Mouse (Mus musculus): ENCODE data around the gene Pde2a. TPM values are rescaled to one million over a fixed set of nuclear protein-coding genes. Genes with fewer than 3 reads are reported as not detected.

The Pde2a gene
- total RNA-seq, 2 experiments from 2014 or later, result 163 to 207 TPM

DNA sequence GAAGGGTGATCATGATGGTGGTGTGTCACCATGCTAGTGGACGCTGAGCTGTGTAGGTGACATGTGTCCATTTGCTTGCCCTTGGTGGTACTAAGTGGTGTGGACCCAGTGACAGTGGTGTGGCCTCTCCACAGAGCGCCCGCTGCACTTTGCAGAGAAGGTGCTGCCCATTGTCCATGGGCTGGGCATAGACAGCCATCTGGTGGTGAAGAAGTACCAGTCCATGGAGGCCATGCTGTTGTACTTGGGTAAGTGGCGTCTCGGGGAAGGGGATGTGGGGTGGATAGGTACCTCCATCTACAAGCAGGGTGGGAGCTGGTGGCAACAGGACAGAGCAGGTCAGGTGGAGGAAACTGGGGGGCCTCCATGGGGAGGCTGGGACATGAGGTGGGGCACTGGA is 17.7 kb upstream of the Pde2a start:
- DNase-seq, result no peak

DNA sequence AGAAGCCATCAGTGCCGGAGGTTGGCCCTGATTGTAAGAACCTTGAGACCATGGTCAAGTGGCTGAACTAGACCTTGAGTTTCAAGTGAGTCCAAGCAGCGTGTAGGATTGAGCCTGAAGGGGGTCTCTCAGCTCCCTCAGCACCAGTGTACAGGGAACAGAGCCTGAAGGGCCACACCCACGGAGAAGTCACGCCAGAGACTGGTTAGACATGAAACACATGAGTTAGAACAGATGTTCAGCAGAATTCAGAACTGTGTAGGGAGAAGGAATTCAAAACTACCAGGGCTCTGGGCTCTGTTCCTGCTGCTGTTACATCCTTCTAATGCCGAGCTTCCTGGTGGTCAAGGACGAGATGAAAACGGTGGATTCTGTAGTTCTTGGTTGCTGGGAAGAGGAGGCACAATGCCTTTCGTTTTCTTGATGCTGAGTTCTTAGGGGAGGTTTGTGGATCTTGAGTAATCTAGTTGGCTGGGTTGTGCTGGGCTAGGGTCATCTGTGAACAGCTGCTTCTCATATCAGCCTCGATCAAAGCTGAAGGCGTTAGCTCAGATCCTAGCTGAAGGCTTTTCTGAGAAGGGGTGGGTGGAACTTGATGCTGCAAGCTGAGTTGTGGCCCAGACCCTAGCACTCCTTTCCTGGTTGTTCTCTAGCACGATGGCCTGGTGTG is 11.1 kb upstream of the Pde2a start, which contains the start of gene Gm45837:
Gene Gm45837 (plus strand): TSS at position 620 of the 670 bp plus-strand sequence.
- DNase-seq, result no peak

DNA sequence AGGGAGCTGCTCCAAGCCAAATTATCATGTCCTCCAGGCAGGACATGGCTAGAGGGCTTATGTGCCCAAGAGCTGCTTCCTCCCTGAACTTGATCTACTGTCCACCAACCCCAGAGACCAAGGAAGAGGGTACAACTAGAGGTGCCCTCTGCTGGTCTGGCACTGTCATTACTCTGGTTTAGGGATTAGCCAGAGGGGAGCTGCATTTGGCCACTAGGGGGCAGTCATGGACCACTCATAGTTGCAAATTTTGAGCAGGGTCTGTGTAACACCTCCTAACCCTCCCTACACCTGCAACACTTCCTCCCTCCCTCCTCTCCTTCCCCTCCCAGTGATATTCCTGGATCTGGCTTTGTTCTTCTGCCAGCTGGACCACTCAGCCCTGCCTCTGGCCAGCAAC is 8.7 kb upstream of the Pde2a start:
- peak; percentile 84 to 88 for DNase-seq

DNA sequence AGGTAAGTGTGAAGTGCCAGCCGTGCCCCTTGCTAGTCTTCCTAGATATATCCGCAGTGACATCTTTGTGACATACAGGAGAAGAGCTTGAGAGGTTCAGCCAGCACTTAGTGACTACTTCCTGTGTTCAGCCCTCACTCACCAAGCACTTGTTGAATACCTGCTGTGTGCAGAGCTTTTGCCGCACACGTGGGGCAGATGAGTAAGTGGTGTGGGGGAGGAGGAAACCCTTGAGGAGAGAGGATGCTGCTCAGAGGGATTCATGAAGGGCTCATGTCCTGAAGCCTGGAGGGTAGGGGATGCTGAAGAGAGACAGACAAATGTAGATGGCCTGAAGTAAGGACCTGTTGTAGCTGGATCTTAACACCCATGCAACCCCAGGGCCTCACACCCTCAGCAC is 7.3 kb upstream of the Pde2a start:
- DNase-seq, result no peak

DNA sequence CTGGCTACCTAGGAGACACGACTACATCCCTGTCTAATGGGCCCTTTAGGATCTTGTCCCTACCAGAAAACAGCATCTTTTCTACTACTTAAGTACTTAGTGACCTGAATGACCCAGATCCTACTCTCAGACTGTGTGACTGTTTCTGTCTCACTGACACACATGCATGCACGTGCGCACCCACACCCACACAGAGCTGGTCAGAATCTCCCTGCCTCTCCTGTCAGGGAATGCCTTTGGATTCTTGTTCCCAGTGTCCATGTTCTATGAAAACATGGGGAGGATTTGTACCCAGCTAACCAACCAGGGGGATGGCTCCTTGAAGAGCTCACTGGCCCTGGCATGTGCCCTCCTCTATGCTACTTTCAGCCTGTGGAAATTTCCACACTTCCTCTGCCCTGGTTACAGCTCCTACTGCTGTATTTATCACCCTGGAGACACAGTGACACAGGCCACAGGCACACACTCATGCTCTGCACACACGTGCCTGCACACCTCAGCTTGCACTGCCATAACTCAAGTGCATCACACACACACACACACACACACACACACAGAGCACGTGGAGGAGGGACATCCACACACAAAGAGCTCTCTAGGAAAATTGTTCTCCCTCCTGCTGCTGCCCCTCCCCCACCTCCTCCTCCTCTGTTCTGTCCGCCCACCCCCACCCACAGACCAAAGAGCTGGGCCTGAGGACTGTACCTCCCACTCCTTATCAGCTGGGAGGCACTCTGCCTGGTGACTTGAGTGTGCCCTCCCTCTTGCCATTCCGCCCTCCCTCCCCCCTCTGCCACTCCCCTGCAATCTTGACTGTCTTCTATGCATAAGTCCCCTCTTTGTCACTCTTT is 6.6 kb upstream of the Pde2a start:
- DNase-seq, result no peak

DNA sequence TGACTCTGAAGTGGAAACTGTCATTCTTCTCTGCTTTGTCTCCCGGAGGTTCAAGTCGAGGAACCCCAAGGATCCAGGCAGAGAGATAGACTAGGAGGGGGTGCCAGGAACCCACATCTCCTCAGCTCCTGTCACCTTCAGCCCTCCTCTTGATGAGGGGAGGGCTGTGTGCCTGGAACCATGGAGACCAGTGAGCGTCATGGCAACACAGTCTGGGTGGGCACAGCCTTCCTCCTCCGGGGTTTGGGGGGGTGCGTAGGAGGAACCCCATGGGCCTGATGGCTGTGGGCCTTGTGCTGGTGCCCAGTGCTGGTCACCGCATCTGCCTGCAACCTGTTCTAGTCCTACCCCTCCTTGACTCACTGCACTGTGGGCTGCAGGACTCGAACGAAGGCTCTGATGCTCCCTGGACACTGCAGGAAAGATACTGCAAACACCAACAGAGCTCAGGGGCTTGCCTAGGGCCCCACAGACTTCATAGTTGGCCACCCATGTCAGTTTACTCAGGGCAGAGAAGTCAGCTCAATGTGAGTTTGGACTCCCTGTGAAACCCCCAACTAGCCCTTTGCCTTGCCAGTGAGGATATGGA is 5.9 kb upstream of the Pde2a start:
- DNase-seq, result no peak

DNA sequence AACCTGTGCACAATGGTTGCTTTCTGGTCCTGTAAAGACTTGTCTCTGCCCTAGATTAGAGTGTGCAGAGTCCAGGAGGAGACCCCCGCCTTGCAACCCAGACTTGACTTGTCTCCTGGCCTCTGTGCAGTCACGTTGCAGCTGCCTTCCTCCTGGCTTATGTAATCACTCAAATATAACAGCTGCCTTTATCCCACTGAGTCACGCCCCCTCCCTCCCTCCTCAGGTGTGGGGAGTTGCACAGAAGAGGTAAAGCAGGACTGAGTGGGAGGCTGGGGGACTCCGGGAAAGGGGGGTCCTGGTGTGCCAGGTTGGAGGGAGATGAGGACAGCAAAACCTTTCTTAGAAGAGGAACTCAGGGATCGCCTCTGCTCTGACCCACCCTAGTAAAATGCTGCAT is 5.1 kb upstream of the Pde2a start:
- no peak for DNase-seq

DNA sequence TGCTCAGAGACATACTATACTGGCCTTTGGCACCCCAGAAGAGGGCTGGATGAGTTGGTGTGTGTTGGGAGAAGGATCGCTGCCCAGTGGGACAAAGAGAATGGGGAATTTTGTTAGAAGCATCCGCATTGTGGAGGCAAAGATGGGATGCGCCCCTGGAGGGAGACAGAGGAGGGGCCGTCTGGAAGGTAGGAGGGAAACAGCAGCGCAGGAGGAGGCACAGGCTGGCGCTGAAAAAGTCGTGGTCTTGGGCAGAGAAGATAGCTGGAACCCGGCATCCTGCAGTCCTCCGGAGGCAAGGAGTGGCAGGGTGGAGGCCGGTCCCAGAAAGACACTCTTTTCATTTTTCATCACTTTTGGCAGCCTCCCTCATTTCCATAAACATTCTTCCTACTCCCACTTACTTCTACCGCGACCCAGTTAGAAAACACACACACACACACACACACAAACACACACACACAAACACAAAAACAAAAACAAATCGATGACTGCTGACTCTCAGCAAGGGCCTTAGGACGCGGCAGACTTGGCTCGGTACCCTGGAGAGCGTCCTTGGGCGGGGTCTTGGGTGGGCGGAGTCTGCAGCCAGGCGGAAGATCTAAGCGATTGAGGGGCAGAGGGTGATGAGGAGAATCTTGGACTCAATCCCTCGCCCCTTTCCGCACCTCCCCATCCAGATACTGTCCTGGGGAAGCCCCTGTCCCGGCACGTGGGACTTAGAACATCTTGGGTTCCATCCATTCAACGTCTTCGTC is 2.3 kb upstream of the Pde2a start:
- peak in 1 of 2 experiments; percentile 44 for DNase-seq

DNA sequence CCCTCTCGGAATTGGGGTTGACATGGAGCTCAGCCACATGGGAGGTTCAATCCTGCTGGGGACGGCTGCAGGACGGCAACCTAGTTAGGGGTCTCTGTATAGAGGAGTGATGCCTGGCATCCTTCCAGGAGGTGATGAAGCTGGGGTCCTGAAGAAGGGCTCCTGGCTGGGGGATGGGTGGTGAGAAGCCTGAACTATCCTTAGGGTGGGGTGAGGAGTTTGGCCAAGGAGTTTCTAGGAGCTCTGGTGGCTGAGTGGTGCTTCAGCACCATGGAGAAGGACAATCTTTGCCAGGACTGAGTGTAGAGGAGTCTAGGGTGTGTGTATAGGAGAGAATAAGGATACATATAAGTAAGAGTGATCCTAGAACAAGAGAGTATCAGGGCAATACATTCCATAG is 578 bp downstream of the Pde2a start:
- no peak for DNase-seq

DNA sequence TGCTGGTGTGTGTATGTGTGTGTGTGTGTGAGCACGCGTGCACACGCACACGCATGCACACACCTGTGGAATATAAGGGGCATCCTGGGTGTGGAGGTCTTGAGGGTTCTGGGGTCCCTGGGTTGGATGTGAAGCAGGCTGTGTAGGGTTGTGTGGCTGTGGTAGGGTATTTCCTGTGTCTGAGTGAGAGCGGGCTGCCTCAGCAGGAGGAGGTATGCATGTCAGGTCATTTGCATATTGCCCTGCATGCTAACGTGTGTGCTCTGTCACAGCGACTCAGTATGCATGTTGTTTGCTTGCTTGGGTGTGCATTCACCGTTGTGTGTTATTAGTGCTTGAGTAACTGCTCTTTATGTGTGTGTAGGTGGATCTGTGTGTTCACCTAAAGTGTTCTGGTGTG is 1.2 kb downstream of the Pde2a start:
- DNase-seq, result no peak

DNA sequence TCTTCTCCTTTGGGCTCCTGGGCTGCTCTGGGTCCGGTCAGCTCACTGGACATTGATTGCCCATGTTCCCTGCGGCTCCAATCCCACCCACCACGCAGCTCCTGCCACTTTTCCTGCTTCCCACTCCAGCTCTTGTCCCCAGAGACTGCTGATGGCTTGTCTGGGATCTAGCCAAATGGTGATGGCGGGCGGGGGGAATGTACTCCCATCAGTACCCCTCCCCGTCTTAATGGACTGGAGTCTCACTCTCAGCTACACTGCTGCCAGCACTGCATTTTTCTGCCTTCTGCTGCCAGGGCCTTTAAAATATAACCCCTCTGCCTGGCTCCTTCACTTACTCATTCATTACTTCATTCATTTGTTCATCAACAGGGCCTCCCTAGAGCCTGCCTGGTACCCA is 2.5 kb downstream of the Pde2a start:
- DNase-seq, result no peak

DNA sequence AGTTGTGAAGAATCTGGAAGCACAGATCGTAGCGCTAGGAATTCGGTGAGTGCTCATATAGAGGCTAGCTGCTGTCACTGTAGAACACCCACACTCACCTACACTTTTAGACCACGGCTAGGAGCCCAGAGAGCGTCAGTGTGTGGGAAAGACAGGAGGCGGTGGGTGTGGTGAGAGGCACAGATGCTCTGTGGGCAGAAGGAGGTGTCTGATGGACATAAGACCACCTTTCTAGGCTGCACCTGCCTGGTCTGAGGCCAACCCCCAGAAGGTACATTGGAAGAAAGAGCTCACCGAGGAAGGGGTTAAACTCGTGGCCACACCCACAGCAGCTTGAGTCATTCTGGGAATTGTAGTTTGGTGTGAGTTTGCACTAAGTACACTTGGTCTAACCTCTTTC is 5.2 kb downstream of the Pde2a start:
- DNase-seq, result no peak

DNA sequence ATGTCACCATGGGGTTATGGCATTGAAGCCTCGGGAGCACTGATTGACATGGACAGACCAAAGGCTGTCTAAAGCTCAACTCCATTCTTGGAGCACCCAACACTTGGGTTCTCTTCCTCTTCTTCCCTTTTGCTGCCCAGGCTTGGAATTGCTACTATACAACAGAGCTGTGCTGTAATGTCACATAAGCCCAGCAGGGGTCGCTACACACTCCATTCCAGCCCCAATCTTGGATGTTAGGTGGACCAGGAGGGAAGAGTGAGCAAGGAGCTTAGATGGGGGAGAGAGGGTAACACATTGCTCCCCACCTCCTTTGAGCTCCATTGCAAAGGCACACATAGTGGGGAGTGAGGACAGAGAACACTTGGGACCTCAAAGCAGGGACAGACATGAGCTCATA is 6.2 kb downstream of the Pde2a start:
- peak; percentile 54 to 64 for DNase-seq

DNA sequence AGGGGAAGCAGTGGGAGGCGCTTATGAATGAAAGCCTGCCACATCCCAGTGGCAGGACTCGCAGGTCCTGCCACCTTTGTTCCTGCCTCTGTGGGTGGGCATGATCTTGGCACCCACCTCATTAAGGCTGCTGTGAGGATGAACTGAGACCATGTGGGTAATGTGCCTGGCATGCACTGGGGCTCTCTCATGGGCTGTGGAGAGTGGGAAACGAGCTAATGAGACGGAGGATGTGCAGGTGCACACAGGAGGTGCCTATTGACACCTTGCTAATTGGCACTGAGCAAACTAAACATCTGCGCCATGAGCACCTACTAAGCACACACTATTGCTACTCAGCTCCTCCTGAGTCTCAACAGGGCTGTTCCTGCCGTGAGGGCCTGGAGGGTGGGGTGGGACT is 13.5 kb downstream of the Pde2a start:
- DNase-seq, result no peak

DNA sequence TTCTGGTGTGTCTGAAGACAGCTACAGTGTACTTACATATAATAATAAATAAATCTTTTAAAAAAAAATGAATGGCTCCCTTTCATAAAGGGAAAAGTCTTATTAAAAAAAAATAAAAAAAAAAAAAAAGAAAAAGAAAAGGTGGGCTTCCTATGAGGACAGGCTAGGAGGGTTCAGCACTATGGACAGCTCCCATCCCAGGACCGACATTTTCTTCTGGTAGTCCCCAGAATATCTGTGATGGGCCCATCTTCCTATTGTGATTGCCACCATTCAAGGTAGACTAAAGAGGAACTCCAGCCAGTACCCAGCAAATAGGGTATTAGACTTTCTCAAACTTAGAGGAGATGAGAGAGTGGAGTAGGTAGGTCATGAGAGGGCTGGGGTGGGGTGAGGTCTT is 16.4 kb downstream of the Pde2a start:
- DNase-seq, result no peak

DNA sequence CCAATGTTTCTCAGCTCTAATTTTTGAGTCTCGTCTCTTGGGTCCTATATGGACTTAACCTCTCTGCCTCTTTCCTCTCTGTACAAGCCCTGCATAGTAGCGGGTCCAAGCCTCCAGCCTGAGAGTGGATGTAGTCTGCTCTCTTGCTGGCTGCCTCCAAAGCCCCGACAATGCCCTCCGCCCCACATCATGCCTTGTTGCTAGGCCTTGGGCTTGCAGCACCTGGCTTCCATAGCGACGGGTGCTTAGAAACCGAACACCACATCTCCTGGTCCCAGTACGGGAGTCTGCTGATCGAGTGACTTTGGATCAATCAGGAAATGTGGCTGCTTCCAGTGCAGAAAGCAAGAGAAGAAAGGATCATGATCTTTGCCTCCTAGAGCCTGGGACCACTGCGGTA is 21.6 kb downstream of the Pde2a start:
- DNase-seq, result no peak

DNA sequence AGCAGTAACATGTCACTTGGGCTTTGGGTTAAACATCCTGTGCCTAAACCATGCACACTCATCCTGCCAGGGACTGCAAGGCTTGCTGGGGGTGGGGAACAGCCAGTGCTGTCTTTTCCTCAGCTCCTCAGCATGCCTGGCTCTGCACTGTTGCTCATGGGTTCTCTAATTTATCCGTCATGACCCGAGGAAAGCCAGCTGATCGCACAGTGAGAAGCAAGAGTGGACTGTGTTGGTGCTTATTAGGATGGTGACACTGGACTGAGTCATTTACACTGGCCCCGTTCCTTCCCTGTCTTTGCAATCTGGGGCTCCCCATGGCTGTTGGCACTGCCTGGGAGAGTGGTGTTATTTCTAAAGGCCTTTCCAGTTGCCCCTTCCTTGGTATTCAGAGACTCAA is 22.7 kb downstream of the Pde2a start:
- no peak for DNase-seq

DNA sequence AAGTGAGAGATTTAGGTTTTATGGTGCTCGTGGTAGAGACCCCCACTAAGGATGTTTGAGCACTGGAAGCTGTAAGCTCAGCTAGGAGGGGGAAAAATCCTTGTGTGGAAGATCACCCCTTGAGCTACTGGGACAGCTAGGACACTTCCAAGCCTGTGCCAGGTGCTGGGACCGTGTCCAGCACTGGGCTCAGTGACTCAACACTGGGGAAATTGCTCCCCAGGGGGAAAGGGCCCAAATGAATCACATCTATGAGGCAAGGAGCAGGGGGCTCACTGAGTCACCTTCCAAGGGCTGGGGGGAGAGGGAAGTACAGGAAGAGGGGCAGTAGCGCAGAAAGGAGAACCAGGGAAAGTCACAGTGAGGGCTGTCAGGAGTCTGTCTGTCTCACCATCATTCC is 28.4 kb downstream of the Pde2a start:
- peak; percentile 67 to 73 for DNase-seq

DNA sequence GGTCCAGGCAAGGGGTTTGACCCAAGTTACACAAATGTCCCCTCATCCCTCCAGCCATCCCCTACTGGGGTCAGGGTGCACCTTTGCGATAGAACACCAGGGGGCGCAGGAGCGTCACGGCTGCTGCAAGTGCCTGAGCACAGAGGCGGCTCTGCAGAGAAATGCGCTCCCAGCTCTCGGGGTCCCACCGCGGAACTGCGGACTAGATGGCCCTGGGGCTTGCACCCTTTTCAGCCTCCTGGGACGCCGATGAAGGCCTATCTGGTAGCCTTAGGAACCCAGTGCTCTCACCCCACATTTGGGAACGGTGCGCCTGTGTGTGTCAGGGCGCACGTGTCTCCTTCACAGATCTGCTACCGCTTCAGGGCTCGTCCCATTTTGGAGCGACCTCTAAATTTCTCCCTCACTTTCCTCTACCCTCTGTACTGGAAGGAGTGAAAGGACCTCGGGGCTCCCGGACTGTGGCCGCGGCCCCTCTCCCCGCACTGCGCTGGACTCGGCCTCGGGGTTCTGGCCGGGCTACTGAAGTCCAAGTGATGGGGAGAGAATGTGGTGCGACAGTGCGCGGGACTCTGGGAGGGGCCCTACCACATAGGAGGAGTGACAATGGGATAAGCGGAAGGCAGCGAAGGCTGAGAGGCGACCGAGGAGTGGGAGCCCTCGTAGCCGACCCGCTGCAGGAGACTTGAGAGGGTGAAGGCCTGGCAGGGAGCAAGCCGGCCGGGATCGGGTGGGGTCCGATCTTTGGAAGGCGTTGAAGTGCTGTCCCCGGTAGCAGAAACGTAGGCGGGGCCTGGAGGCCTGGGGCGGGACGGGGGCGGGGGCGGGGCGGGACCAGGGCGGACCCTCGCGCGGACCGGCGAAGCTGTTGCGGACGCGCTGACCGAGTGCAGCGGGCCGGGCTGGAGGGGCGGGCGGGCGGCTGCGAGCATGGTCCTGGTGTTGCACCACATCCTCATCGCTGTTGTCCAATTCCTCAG is 29.2 kb downstream of the Pde2a start:
- peak; percentile 93 to 95 for DNase-seq

DNA sequence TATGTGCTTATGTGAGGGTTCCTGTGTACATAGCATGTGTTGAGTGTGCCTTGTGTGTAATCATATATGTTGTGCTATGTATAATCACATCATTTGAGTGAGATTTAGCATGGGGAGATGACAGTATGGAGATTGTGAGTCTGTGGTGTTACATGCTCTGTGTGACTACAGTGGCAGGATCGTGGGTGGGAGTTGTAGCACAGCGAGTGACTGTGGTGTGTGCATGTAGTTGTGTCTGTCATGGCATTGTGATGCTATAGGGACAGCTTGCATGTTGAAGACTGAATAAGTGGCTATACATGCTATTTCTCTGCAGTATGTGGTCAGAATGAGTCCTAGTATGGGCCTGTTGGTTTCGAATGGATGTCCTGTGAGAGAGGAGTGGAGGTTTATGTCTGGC is 31.2 kb downstream of the Pde2a start:
- no peak for DNase-seq

DNA sequence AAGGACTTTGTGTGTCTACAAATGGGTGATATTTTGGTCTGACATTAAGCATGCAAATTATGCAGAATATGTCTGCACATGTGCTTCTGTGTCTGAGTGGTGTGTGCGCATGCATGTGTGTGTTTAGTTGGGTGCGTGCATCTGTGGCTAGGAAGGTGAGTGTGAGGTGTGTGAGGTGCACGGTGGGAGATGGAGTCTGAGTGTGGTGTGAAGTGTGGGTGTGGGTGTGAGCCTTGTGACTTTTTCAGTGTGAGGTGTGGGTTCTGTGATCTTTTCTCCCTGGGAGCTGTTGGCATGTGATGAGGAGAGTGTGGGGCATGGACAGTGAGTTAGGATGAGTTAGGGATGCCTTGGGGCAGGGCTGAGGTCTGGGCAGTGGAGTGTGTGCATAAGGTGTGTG is 31.8 kb downstream of the Pde2a start:
- no peak for DNase-seq

All from adrenal gland, postnatal 36 days (tissue).